Mouse (Mus musculus) olfactory bulb, adult 2 months (tissue): ENCODE data around the gene Shc3.

Experiments
- CTCF ChIP-seq: fragments of 200-500 bp; IDR thresholded peaks from 2 replicates; pipeline ENCODE4 v1.5.1; 2012; ENCODE audit warnings: low read depth, mild to moderate bottlenecking, low read length, moderate library complexity; ENCODE audit not compliant: insufficient read depth
- POLR2A ChIP-seq: fragments of 200-500 bp; IDR thresholded peaks from 2 replicates; pipeline ENCODE4 v1.6.1; 2012; ENCODE audit warnings: mild to moderate bottlenecking, low read depth, low read length, moderate library complexity; ENCODE audit not compliant: insufficient read depth

DNA sequence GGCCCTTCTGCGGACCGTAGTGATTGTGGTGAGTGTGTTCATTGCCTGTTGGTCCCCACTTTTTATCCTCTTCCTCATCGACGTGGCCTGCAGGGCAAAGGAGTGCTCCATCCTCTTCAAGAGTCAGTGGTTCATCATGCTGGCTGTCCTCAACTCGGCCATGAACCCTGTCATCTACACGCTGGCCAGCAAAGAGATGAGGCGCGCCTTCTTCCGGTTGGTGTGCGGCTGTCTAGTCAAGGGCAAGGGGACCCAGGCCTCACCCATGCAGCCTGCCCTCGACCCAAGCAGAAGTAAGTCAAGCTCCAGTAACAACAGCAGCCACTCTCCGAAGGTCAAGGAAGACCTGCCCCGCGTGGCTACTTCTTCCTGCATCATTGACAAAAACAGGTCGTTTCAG, 149.7 kb downstream of the Shc3 start:
- TF ChIP-seq POLR2A: no peak
- TF ChIP-seq CTCF: no peak
